Mouse (Mus musculus) megakaryocyte, embryonic 14.5 days (primary cell): ENCODE measurements around the gene Prkce.

Experiments
- FLI1 ChIP-seq: IDR thresholded peaks from 2 replicates; pipeline ENCODE4 v1.6.1; 2012; ENCODE audit warnings: low read length, inconsistent platforms, mixed read lengths
- GATA1 ChIP-seq: IDR thresholded peaks from 3 replicates; pipeline ENCODE4 v1.6.1; 2012; ENCODE audit warnings: mixed read lengths, low read length, inconsistent platforms, borderline replicate concordance

DNA sequence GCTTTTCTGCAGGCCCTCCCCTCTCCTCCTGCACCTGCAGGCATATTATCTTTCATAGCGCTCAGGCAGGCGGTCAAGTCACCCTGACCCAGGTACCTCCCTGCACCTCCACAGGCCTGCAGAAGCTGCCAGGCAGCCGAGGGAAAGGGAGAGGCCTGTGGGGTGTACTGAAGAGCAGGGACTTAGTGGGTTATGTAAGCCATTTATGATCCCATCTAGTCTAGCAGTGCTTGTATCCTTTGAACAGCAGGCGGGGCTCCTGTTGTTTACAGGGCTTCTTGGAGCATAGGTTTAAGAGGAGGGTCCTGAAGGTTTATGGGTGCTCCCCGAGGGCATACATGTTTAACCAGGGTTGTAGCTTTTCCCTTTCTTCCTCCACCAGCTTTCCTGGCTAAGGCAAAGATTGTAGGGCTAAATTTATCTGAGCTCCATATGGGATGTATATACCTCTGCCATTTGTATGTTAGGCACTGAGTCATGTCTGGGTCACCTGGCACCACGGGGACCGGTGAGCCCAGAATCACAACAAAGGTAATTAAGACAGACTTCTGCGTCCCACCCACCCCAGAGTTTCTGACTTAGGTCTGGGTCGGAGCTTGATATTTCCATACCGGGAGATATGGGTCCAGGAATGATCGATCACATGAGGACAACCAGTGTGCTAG lies 96.5 kb downstream of the Prkce start:
- TF ChIP-seq GATA1, result no peak
- TF ChIP-seq FLI1, result no peak
